Mouse (Mus musculus) R1 (cell line): ENCODE measurements around the gene Chd1.

Source experiments
- DNase-seq: peaks from one replicate; pipeline ENCODE4 v3.0.0-alpha.2; 2018; ENCODE audit warnings: low read depth, low spot score

Gene Chd1

DNA sequence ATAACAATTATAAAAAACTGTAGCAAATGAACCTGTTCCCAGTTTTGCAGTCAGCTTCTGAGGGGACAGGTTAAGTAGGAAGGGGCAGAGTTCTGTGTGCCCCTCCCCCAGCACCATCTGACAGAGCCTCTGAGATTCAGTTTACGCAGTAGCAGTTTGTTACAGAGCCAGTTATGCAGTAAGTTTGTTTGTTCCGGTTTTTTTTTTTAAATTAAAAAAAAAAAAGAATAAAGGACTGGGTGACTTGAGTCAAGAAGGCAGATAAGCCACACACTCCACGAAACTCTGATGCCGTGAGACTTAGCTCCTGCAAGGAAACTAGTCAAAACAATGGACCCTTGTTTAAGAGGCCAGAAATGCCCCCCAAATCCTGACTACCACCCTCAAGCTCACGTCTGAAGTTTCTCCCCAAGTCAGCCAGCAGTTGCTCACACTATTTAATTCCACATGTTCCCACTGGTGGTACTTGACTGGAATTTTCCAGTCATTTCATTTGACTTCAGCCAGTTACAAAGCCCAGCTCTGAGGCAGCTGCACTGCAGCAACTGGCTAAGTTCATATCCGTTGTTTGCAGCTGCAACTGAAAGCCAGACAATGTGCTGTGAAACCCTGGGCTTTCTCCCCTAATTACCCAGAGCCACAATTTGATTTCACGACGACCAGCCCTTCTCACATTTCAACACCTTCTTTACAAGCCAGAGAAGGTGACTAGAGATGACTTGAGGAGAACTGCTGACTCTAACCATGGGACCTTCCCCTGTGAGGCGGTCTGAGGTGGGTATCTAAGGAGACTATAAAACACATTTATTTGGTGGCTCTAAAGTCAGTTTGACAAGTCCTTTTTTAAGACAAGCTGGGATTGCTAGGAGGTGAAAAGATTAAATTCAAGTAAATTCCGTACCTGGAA lies 104.0 kb downstream of the Chd1 start:
- DNase-seq: no peak

DNA sequence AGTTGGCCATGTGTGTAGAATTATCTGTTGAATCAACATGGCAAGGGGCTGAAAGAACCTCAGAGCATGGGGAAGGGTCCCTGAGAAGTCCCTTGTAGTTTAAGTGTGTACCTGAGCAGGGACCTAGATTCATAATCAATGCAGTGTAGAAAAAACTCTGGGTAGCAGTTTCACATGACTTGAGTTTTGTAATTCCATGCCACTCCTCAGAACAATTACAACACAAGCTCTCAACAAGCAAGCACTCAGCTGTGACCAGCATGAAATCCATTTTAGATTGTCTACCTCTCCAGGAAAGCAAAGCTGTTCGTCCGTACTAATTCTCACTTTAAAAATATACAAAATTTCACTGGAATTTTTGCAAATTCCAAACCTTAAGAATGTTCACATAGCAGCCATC lies 105.2 kb downstream of the Chd1 start:
- no peak for DNase-seq

DNA sequence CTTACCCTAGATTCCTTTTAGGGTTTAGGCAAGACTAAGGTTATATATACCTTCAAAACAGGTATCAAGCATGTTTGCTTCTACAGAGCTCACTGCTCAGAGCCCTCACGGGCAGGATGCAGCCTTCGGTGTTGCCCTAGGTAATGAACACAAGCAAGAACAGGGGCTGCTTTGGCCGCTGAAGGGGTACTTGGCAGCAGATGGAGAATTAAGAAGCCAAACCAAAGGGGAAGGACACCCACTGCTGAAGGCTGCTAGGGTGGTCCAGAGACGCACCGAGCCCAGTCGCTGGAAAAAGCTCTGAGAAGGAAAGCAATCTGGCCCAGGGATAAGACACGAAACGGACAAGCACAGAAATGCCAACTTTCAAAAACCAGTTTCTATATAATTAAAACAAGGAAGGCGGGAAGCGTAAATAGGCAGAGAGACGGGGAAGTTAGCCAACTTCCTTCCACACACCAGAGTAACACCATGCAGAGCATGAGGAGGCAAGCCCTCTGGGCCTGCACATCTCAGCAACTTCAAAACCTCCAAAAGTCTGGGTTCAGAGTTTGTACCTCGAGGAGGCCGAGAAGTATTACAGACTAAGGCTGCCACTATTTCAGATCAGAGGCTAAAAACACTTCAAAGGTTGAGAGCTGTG lies 107.5 kb downstream of the Chd1 start:
- no peak for DNase-seq

DNA sequence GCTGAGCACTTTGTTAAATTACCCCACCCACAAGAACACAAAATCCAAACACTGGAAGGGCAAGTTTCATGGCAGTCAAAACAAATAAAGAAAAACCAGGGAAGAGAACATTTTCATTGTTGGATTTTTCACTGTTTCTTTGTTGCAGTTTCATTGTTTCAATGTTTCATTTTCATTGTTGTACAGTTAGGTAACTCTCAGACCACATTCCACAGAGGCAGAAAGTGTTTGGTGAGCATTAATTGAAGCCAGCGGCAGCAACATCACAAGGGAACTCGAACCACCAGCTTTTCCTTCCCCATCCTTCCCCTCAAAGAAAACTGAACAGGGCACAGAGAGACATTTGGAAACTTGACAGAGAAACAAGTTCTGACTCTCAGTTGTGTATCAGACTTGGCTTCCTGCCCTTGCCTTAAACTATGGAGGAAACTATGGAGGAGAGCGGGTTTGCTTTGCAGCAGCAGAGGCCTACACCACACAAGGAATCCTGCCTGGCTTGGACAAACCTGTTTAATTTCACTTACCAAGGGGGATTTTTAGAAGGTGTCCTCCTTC lies 109.0 kb downstream of the Chd1 start:
- DNase-seq: no peak

DNA sequence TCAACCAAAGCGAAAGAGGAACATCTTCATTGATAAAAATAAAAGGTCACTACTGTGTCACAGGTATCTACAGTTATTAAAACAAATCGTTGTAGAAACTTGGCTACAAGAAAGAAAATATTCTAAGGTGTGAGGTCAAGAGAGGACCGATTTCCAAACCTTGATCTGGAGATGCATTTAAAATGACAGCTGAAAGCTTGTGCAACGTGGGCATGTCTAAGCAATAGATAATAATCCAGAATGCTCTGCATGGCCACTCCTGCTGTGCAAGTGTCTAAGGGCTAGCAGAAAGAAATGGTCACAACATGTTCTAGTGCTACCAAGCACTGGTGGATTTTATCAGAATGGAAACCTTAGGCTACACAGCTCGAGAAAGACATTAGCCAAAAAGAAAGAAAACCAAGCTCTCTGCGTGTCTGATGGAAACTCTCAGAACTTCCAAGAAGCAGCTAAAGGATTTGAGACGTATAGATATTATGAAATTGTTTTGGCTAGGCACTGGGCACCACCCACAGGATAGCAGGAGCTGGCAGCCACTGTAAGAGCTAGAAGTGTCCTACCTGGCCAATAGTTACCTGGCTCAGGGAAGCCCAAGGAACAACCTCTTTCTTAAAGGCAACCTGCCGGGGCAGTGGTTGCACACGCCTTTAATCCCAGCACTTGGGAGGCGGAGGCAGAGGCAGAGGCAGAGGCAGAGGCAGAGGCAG lies 110.7 kb downstream of the Chd1 start:
- no peak for DNase-seq

DNA sequence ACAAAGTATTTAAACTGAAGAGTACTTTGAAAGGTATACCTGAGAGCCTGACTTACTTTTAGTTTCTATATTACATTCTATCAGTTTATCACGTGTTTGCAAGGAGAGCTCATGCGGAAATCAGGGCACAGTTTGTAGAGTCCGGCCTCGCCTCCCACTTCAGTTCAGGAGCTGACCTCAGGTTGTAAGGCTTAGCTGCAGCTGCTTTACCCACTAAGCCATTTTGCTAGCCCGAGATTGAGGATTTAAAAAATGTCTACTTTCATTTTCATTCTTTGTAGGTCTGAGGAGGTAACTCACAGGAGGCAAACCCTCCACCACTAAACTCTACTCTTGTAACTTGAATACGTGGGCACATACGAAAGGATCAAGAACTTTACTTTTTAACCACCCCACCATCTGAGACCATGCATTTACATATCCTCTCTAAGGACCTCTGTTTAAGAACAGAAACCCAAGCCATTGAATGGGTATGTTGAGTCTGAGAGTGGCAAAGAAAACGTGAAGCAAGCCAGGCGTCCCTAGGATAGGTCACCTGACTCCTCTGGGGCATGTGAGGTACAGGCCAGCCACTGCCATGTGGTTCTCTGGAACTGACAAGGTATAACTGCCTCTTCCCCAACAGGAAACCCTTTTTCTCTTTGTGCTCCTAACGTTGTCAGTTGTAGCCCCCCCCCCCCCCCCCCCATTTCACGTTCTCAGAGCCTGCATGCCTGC lies 111.8 kb downstream of the Chd1 start:
- no peak for DNase-seq

DNA sequence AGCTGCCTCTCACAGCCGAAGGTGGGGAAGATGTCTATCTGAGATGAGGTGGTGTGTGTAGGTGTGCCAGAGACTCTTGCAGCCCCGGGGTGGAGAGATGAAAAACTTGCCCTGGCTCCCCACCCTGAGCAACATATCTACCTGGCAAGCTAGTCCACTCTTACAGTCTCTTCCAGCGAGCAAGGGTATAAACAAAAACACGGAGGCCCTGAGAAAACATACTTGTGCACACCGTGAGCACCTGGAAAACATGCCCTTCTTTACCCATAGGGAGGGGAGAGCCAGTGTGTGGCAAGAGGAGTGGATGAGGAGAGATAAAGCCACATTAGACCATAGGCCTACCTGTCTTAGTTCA lies 112.3 kb downstream of the Chd1 start:
- no peak for DNase-seq

DNA sequence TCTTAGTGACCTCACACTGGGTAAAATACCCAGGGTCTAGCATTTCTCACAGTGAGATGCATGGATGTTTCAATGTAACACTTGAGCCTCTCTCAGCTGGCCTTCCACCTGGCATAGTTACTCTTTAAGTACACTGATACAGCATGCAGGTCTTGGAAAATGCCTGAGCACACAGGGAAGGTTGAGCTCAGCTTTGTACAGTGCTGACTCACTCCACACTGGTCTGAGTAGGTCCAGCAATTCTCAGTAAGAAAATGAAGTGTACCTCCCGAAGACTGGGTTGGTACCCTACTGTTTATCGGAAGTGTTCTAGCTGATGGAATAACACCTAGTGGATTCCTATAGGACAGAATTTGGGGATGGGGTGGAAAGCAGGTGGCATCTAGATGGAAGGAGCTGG lies 112.9 kb downstream of the Chd1 start:
- no peak for DNase-seq

DNA sequence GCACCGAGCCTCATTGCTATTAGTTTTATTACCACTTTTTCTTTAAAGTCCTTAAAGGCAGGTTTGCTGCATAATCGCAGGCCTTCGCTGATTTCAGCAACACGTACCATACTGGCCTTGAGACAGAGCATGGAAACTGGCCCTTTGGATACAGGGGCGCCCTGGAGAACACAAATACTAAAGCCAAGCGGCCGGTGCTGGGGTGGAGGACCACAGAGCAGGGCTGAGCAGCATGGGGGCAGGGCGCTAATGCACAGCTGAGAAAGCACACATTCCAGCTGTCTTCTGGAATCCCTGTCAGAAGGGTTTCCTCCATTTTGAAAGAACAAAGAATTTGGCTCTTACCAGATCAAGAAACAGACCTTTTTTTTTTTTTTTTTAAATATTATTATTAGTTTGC lies 113.6 kb downstream of the Chd1 start:
- no peak for DNase-seq

DNA sequence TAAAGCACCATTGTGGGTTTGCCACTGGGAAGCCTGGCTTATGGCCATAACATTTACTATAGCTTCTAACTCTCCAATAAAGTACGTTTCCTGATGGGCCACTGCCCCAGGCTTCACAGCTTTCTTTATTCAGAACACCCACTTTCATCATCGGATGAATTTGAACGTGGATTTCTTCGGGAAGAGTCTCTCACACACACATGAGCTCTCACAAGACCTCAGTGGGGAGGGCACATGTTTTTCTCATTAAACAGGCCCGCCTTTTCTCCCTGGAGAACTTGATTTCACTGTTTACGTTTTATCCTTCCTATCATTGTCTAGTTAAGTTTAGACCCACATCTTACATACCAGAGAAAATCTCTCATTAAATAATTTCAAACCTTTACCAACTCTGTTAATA lies 115.4 kb downstream of the Chd1 start:
- DNase-seq: no peak

DNA sequence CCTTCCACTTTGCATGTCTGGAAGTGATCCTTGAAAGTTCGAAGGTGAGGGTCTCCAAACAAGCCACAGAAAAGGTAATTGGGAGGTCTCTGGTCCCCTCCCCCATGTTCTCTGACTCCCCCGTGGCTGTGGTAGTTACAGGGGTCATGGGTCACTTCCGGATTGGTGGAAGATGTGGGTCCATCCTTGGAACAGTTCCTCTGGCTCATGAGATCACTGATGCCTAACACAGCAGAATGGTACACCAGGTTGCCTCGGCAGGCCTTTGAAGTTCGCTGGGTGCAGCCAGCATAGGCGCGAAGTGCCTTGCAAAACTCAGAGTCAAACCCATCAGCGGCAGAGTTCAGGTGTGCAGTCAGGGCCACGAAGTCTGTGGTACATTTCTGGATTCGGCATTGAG lies 116.0 kb downstream of the Chd1 start:
- DNase-seq: no peak

DNA sequence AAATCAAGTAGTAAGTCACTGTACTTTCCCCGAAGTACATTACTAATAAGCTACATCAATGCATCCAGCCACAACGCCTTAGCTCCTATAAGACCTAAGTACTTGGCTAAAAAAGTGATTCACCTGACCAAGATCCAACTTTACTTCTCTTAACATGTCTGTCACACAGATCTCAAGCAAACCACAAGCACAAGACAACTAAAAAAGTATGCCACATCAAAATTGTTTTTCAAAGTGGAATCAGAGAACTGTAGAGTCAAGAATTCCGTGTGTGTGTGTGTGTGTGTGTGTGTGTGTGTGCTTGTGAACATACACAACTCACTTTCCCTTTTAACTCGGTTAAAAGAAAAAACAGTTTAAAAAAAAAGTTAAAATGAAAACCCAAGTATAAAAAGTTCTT lies 116.9 kb downstream of the Chd1 start:
- DNase-seq: no peak
